Mouse (Mus musculus) G1E (cell line): ENCODE results near the gene Acad12. TPM values are rescaled to one million over a fixed set of nuclear protein-coding genes. Genes with fewer than 3 reads are reported as not detected.

Experiments
- ATAC-seq: 2 replicates; pipeline ENCODE4 v1.8.0; 2016; ENCODE audit warnings: mild to moderate bottlenecking; ENCODE audit not compliant: insufficient number of reproducible peaks, poor library complexity, low FRiP score, severe bottlenecking; ENCODE audit errors: extremely low read depth
- DNase-seq: peaks from one replicate; pipeline ENCODE4 v3.0.0; 2012; ENCODE audit warnings: low spot score
- H3K27me3 ChIP-seq: 2 replicates; pipeline ENCODE4 v1.6.1; 2012; ENCODE audit warnings: mild to moderate bottlenecking, low read length, inconsistent platforms; ENCODE audit not compliant: insufficient read depth
- H3K36me3 ChIP-seq: replicated peaks from 2 replicates; pipeline ENCODE3; 2012; ENCODE audit warnings: mild to moderate bottlenecking, inconsistent platforms
- H3K4me1 ChIP-seq: 2 replicates; pipeline ENCODE4 v1.6.1; 2012; ENCODE audit warnings: low read depth, low read length, inconsistent platforms, mixed read lengths; ENCODE audit not compliant: insufficient read depth
- H3K4me3 ChIP-seq: 2 replicates; pipeline ENCODE4 v1.5.1; 2012; ENCODE audit warnings: low read depth, mild to moderate bottlenecking, inconsistent platforms, low read length, moderate library complexity, mixed read lengths
- H3K9me3 ChIP-seq: replicated peaks from 2 replicates; pipeline ENCODE4 v1.6.1; 2012; ENCODE audit warnings: inconsistent platforms
- CTCF ChIP-seq: IDR thresholded peaks from 2 replicates; pipeline ENCODE4 v1.5.1; 2012; ENCODE audit warnings: low read depth, low read length, inconsistent platforms, mixed read lengths
- GATA1 ChIP-seq: IDR thresholded peaks from 2 replicates; pipeline ENCODE4 v1.6.1; 2012; ENCODE audit warnings: borderline replicate concordance, low read length, inconsistent platforms, mixed read lengths
- GATA2 ChIP-seq: IDR thresholded peaks from 2 replicates; pipeline ENCODE4 v1.6.1; 2012; ENCODE audit warnings: low read depth, low read length, inconsistent platforms, borderline replicate concordance
- POLR2AphosphoS5 ChIP-seq: IDR thresholded peaks from 2 replicates; pipeline ENCODE4 v1.6.1; 2012; ENCODE audit warnings: low read depth, low read length, inconsistent platforms; ENCODE audit not compliant: insufficient replicate concordance
- TAL1 ChIP-seq: conservative IDR thresholded peaks from 2 replicates; pipeline ENCODE4 v1.6.1; 2012; ENCODE audit warnings: low read depth, low read length, inconsistent platforms, mixed read lengths
- polyA plus RNA-seq: library from polyadenylated mRNA; stranded (reverse); fragments of >175 nt; gene quantifications from 2 replicates; pipeline ENCODE4 v1.2.3, GENCODE M21; 2012
- total RNA-seq, 2 experiments: library from RNA; stranded (forward) in 1 of 2; stranded (reverse) in 1 of 2; fragments of 200-1000 nt in 1 of 2; fragments of >200 nt in 1 of 2; fragmentation: Nextera tagmentation in 1 of 2; gene quantifications; 2 replicates each; pipeline ENCODE4 v1.2.3; 2014 to 2017

Acad12 gene
- total and polyA plus RNA-seq, 3 experiments = 1.2 to 4.9 (median 4.3) TPM

DNA sequence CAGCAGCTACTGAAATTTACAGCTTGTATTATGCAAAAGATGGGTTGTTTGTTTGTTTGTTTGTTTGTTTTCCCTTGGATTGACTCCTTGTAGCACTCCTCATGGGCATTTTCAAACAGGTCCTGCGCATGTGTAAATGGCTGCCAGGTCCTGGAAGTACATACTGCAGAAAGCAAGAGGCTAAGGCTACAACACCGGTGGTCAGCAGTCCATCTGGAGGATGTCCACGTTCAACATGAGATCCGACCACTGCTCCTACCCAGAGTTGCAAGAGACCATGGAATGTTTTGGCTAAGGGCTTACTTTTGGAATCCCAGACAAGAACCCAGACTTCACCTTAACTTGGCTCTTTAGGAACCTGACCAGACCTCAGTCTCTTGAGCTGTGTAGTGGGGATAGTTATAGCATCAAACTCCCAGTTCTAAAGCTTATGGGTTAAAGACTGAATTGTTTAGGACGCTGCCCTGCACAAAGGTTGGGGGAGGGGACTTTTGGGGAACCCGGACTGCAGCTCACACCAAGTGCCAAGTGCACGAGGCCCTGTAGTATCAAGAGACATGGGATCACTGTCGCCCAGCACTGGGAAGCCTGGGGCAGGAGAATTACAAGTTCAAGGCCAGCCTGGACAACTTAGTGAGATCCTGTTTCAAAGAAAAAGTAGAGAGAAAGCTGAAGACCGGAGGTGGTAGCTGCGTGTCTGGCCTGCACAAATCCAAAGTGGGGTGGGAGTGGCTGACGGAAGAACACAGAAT is 26.5 kb downstream of the Acad12 start:
- peaks cover 40% of the 10 kb centered on the region for H3K4me1 ChIP-seq
- TF ChIP-seq TAL1 = no peak
- no peak for TF ChIP-seq GATA2
- TF ChIP-seq GATA1 = no peak
- TF ChIP-seq POLR2AphosphoS5 = no peak
- no peak for TF ChIP-seq CTCF
- ATAC-seq = no peak

DNA sequence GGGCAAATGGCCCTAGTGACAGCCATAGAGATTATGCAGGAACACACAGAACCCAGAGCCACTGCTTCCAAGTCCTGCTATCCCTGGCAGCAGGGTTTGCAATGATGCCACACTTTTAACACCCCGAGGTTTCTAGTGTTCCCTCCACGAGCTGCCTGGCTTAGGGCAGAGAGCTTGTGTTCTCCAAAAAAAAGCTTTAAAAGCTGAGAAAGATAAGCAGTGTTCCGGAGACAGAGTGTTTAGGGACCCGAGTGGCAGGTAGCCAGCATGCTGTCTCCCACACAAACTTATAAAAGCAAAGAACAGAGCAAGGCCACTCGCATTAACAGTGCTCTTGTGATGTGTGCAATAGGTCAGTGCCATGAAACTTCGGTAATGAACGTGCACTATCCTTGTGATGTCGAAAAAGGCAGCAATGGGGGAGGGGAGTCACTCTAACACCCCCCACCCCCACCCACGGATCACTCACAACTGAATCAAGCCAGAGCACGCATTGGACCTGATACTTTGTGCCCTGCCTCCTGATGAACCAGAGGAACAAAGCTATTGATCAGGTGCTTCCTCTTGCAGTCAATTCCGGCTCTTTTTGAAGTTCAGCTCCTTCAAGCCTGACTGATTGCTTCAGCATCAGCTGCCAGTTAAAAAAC is 27.2 kb downstream of the Acad12 start:
- Histone ChIP-seq H3K4me1 (peaks cover 40% of the 10 kb centered on the region), H3K4me3 (no peak overlapping the region), H3K36me3 (no peaks in the 10 kb centered on the region), H3K27me3 (peaks cover 30% of the 10 kb centered on the region), H3K9me3 (no peaks in the 10 kb centered on the region)
- TF ChIP-seq GATA1 = no peak
- no peak for TF ChIP-seq TAL1
- TF ChIP-seq GATA2 = no peak
- TF ChIP-seq POLR2AphosphoS5 = no peak
- no peak for TF ChIP-seq CTCF
- DNase-seq (no peak), ATAC-seq (no peak)

More for the DNA sequence above, 26.5 kb downstream of the Acad12 start:
- no peaks in the 10 kb centered on the region for H3K9me3 ChIP-seq
- peaks cover 33% of the 10 kb centered on the region for H3K27me3 ChIP-seq
- DNase-seq = no peak
- peak overlapping the region; percentile 72; the same call in 1 of the 2 replicates for H3K4me3 ChIP-seq
- no peaks in the 10 kb centered on the region for H3K36me3 ChIP-seq

DNA sequence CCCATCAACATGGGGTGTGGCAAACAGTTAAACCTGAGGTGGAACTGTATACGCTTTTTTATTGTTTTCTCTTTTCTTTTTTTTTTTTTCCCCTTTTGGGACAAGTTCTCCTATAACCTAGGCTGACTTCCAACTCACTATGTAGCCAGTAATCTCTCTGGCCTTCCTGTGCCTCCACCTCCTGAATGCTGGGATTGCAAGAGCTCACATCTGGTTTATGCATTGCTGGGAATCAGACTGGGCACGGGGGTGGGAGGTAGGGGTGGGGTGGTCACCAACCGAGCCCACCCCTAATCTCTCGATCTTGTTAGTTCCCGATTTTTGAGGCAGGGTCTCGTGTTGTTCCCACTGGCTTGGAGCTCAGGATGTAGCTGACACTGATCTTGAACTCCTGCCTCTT is 28.8 kb downstream of the Acad12 start:
- Histone ChIP-seq H3K9me3 (no peaks in the 10 kb centered on the region), H3K27me3 (peaks cover 22% of the 10 kb centered on the region), H3K36me3 (no peaks in the 10 kb centered on the region), H3K4me1 (peaks cover 37% of the 10 kb centered on the region), H3K4me3 (no peak overlapping the region)
- TF ChIP-seq TAL1 (no peak), POLR2AphosphoS5 (no peak), CTCF (no peak), GATA2 (no peak), GATA1 (no peak)
- DNase-seq = no peak
- ATAC-seq = no peak

DNA sequence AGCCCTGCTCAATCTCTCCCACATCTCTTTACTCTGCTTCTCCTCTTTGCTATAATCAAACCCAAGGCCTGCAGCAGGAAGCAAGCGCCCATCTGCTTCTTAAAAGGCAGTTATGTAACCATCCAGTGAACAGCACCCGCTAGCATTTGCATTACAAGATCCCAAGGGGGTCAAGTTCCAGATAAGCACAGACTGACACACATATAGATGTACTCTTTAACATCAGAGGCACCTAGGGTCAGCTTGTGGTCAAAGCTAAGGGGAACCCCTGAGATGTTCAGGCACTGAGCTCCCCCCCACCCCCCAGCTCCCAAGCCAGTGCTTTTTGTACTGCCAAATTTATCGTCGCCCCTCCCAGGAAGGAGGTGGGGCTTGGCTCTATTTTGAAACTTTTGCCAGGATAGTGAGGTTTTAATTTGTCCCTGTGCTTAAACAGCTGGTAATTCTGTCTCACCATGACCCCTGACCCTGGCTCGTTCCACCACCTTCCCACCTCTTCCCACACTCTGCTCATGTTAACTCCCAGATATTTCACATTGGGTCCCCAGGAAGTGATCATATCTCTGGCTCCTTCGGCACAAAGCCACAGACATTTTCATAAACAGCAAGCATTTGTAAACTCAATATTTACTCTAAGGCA is 32.2 kb downstream of the Acad12 start:
- ATAC-seq (no peak), DNase-seq (no peak)
- peaks cover 26% of the 10 kb centered on the region for H3K4me1 ChIP-seq
- H3K9me3 ChIP-seq = no peaks in the 10 kb centered on the region
- H3K36me3 ChIP-seq = no peaks in the 10 kb centered on the region
- peaks cover 10% of the 10 kb centered on the region for H3K27me3 ChIP-seq
- H3K4me3 ChIP-seq = no peak overlapping the region
- TF ChIP-seq TAL1 (no peak), POLR2AphosphoS5 (no peak), GATA2 (no peak), GATA1 (no peak), CTCF (no peak)

DNA sequence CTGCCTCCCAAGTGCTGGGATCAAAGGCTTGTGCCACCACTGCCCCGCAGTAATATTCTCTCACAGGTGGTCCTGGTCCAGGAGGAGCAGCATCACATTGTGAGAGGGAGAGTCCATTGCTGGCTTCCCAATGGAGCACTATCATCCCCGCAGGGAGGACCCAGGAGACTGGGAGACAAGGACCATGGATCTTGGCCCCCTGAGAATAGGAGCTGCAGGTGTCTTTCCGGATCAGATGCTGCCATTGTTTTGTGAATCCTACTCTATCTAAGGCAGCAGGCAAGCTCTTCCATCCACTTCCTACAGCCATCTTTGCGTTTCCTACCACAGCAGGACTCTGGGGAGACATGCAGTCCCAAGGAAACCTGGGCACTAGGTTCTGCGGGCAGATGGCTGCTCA is 33.0 kb downstream of the Acad12 start:
- peaks cover 5% of the 10 kb centered on the region for H3K27me3 ChIP-seq
- TF ChIP-seq TAL1 (no peak), GATA1 (no peak), POLR2AphosphoS5 (no peak), GATA2 (no peak), CTCF (no peak)
- H3K9me3 ChIP-seq = no peaks in the 10 kb centered on the region
- DNase-seq = no peak
- peaks cover 26% of the 10 kb centered on the region for H3K4me1 ChIP-seq
- no peak for ATAC-seq
- no peak overlapping the region for H3K4me3 ChIP-seq
- H3K36me3 ChIP-seq = no peaks in the 10 kb centered on the region

DNA sequence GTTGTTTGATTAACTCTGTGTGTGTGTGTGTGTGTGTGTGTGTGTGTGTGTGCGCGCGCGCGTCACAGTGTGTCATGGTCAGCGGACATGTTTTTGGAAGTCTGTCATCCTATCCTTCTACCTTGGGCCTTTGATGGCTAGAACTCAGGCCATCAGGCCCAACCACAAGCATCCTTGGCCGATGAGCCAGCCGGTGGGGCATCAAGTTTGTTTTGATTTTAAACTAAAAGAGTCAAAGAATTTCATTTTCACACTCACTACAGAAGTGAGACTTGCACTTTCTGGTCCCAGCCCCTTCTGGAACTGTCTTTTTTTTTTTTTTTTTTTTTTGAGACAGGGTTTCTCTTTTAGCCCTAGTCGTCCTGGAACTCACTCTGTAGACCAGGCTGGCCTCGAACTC is 33.7 kb downstream of the Acad12 start:
- ATAC-seq = no peak
- no peak for DNase-seq

More for the DNA sequence above, 33.7 kb downstream of the Acad12 start:
- no peak for TF ChIP-seq CTCF
- TF ChIP-seq TAL1 = no peak
- no peak for TF ChIP-seq GATA1
- Histone ChIP-seq H3K4me3 (no peak overlapping the region), H3K27me3 (peaks cover 5% of the 10 kb centered on the region), H3K4me1 (peaks cover 26% of the 10 kb centered on the region), H3K36me3 (no peaks in the 10 kb centered on the region), H3K9me3 (no peaks in the 10 kb centered on the region)
